Mouse (Mus musculus) MEL (cell line): ENCODE results near the gene Cntnap2.

Experiments
- CTCF ChIP-seq, 3 experiments: IDR thresholded peaks in 2 of 3; conservative IDR thresholded peaks in 1 of 3; 2 replicates each; pipeline ENCODE4 v1.5.1; 2011 to 2012; ENCODE audit warnings: low read length in 3 of 3, low read depth in 2 of 3, mild to moderate bottlenecking in 2 of 3, improper control_type of control experiment in 1 of 3, inconsistent platforms in 1 of 3, mixed read lengths in 1 of 3, moderate library complexity in 1 of 3; ENCODE audit not compliant: control insufficient read depth in 1 of 3, insufficient read depth in 1 of 3, poor library complexity in 1 of 3, severe bottlenecking in 1 of 3
- EP300 ChIP-seq, 2 experiments: IDR thresholded peaks; 2 replicates each; pipeline ENCODE4 v1.6.1; 2011; ENCODE audit warnings: improper control_type of control experiment in 2 of 2, low read length in 2 of 2, low read depth in 1 of 2, mild to moderate bottlenecking in 1 of 2
- ETS1 ChIP-seq: IDR thresholded peaks from 2 replicates; pipeline ENCODE4 v1.6.1; 2012; ENCODE audit warnings: low read depth, mild to moderate bottlenecking, inconsistent platforms, low read length, improper control_type of control experiment, moderate library complexity
- POLR2A ChIP-seq, 2 experiments: IDR thresholded peaks; 2 replicates each; pipeline ENCODE4 v1.6.1; 2011 to 2012; ENCODE audit warnings: low read length in 2 of 2, mild to moderate bottlenecking in 2 of 2, control low read depth in 1 of 2, improper control_type of control experiment in 1 of 2, low read depth in 1 of 2, moderate library complexity in 1 of 2; ENCODE audit not compliant: control insufficient read depth in 1 of 2, insufficient read depth in 1 of 2, poor library complexity in 1 of 2
- UBTF ChIP-seq: IDR thresholded peaks from 2 replicates; pipeline ENCODE4 v1.6.1; 2012; ENCODE audit warnings: low read depth, mild to moderate bottlenecking, inconsistent platforms, low read length, improper control_type of control experiment, moderate library complexity, borderline replicate concordance; ENCODE audit not compliant: insufficient read depth
- USF1 ChIP-seq: IDR thresholded peaks from 2 replicates; pipeline ENCODE4 v1.6.1; 2014; ENCODE audit warnings: low read depth, mild to moderate bottlenecking, inconsistent platforms, low read length, improper control_type of control experiment, moderate library complexity
- USF2 ChIP-seq, 2 experiments: IDR thresholded peaks; 2 replicates each; pipeline ENCODE4 v1.6.1; 2011 to 2012; ENCODE audit warnings: improper control_type of control experiment in 2 of 2, low read length in 2 of 2, borderline replicate concordance in 1 of 2, inconsistent platforms in 1 of 2, low read depth in 1 of 2, mild to moderate bottlenecking in 1 of 2; ENCODE audit not compliant: insufficient read depth in 1 of 2
- ZC3H11A ChIP-seq: IDR thresholded peaks from 2 replicates; pipeline ENCODE4 v1.6.1; 2012; ENCODE audit warnings: low read depth, mild to moderate bottlenecking, inconsistent platforms, low read length, improper control_type of control experiment

DNA sequence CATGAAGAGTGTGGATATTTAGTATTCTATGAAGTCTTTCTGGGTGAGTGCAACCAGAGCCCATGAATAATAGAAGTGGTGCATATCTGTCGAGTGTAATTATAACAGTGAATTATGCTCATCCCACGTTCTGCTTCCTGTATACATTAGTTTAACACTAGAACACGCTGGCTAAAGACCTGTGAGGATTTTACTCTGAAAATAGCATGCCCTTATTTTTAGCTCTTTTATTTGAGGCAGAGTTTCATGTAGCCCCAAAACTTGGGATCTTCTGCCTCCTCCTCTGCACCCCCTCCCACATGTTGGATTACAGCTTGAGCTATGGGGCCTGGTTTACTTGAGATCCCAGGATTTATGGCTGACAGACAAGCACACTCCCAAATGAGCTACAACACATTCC, 1945.3 kb downstream of the Cntnap2 start:
- TF ChIP-seq CTCF (IDR thresholded peaks at IDR 0.05 in 2 of 3, conservative IDR thresholded peaks at IDR 0.05 in 1 of 3; ENCODE audit: control insufficient read depth in 1 of 3, insufficient read depth in 1 of 3, low read depth in 2 of 3, low read length in 3 of 3, poor library complexity in 1 of 3, severe bottlenecking in 1 of 3): no peak
- no peak for TF ChIP-seq ETS1
- TF ChIP-seq UBTF: no peak
- no peak for TF ChIP-seq USF2 (IDR thresholded peaks at IDR 0.05; ENCODE audit: borderline replicate concordance in 1 of 2, insufficient read depth in 1 of 2, low read depth in 1 of 2, low read length in 2 of 2)
- no peak for TF ChIP-seq POLR2A (IDR thresholded peaks at IDR 0.05; ENCODE audit: control insufficient read depth in 1 of 2, insufficient read depth in 1 of 2, low read depth in 1 of 2, low read length in 2 of 2, poor library complexity in 1 of 2)
- TF ChIP-seq ZC3H11A: no peak
- no peak for TF ChIP-seq EP300 (IDR thresholded peaks at IDR 0.05; ENCODE audit: low read depth in 1 of 2, low read length in 2 of 2)
- no peak for TF ChIP-seq USF1
